Comparison of ENCODE assay signal across 19 mouse cellular contexts in genomic region chr9:42032419-42032818, GRCm38 (mm10).
DNase-seq lines count a peak whose midpoint lies in the region; ATAC-seq and TF ChIP-seq lines count a peak whose summit lies in the region.
"Had no signal": no experiment of that assay in that cellular context is flagged by ENCODE, and none has a peak within 500 bp of the region (broad histone marks: within the 10 kb centered on the region; RNA-seq: fewer than 3 reads in every experiment).

No protein-coding gene starts in this region.

- no peak overlapping the region for H3K4me3 ChIP-seq in liver, adult 2 months (ENCODE audit: insufficient read depth, low read depth, low read length)
- H3K4me3 ChIP-seq in liver, embryonic 12.5 days, result no peak overlapping the region
- H3K4me3 ChIP-seq in midbrain, embryonic 15.5 days, result no peak overlapping the region
- no peak overlapping the region for H3K4me3 ChIP-seq in heart, embryonic 10.5 days
- H3K4me3 ChIP-seq: forebrain, embryonic 13.5 days; limb, embryonic 13.5 days; neural tube, embryonic 13.5 days had no signal

- no peak for TF ChIP-seq POLR2A in liver, adult 2 months (IDR thresholded peaks at IDR 0.05; ENCODE audit: extremely low read depth, insufficient read depth, low read length)

- H3K4me1 ChIP-seq in liver, adult 2 months (ENCODE audit: control insufficient read depth, insufficient read depth, low read length), result peaks cover 4% of the 10 kb centered on the region
- no peaks in the 10 kb centered on the region for H3K4me1 ChIP-seq in liver, embryonic 12.5 days
- 0 out of 2 replicates have a peak, but pooled peaks cover 10% of the 10 kb centered on the region for H3K4me1 ChIP-seq in midbrain, embryonic 15.5 days
- no peaks in the 10 kb centered on the region; the same call in 1 of the 2 replicates for H3K4me1 ChIP-seq in heart, embryonic 10.5 days
- H3K4me1 ChIP-seq: forebrain, embryonic 13.5 days had no signal

- no peak overlapping the region for H3K27ac ChIP-seq in liver, adult 2 months (replicated peaks; ENCODE audit: insufficient read depth, low read depth, low read length)
- H3K27ac ChIP-seq in liver, embryonic 12.5 days, result no peak overlapping the region
- H3K27ac ChIP-seq in midbrain, embryonic 15.5 days, result no peak overlapping the region
- no peak overlapping the region for H3K27ac ChIP-seq in heart, embryonic 10.5 days
- H3K27ac ChIP-seq: forebrain, embryonic 13.5 days; hindbrain, embryonic 14.5 days; limb, embryonic 13.5 days; neural tube, embryonic 13.5 days had no signal

- no peak for TF ChIP-seq CTCF in liver, adult 2 months (IDR thresholded peaks at IDR 0.05; ENCODE audit: low read depth, low read length)

- H3K36me3 ChIP-seq in liver, adult 2 months (ENCODE audit: control insufficient read depth, insufficient read depth, low read length), result no peaks in the 10 kb centered on the region
- no peaks in the 10 kb centered on the region for H3K36me3 ChIP-seq in liver, embryonic 12.5 days
- no peaks in the 10 kb centered on the region for H3K36me3 ChIP-seq in midbrain, embryonic 15.5 days (replicated peaks)
- H3K36me3 ChIP-seq in heart, embryonic 10.5 days, result peaks cover 14% of the 10 kb centered on the region; the same call in 1 of the 2 replicates

- H3K9ac ChIP-seq in liver, adult 2 months (ENCODE audit: low read depth, low read length), result no peak overlapping the region
- H3K9ac ChIP-seq in liver, embryonic 12.5 days, result no peak overlapping the region
- no peak overlapping the region for H3K9ac ChIP-seq in midbrain, embryonic 15.5 days
- H3K9ac ChIP-seq: forebrain, embryonic 13.5 days; hindbrain, embryonic 14.5 days; limb, embryonic 13.5 days; liver, postnatal 0 days; neural tube, embryonic 13.5 days had no signal

- DNase-seq in liver, adult 2 months (ENCODE audit: extremely low read depth, low read depth, low spot score), result peak; percentile 5
- DNase-seq in thymus, postnatal 10 days (ENCODE audit: low spot score in 2 of 2), result peak; percentile 37 to 39
- no peak for DNase-seq in heart, embryonic 10.5 days (ENCODE audit: low spot score)
- DNase-seq in left cerebral cortex, adult 8-10 months (ENCODE audit: low spot score in 2 of 2), result no peak
- DNase-seq in cerebellum, adult 9-11 months, result no peak
- DNase-seq: cerebellum, adult 11 months; heart, adult 18-20 months; kidney, adult 8-10 months; liver, postnatal 0 days; lung, postnatal 4 days; right cerebral cortex, adult 18-20 months; spleen, adult 18-20 months had no signal

- H3K79me2 ChIP-seq in liver, adult 2 months (ENCODE audit: control insufficient read depth, insufficient read depth, low read length), result no peaks in the 10 kb centered on the region

- no peak for ATAC-seq in liver, embryonic 12.5 days
- peak; percentile 91 for ATAC-seq in CD4-positive, CD25-positive, alpha-beta regulatory T cell, adult 4 months
- ATAC-seq in midbrain, embryonic 15.5 days (replicated peaks), result peak; percentile 24; the same call in 1 of the 2 replicates
- ATAC-seq: forebrain, embryonic 13.5 days; liver, postnatal 0 days had no signal

- H3K4me2 ChIP-seq in liver, embryonic 12.5 days, result no peak overlapping the region
- H3K4me2 ChIP-seq in midbrain, embryonic 15.5 days, result no peak overlapping the region
- H3K4me2 ChIP-seq: forebrain, embryonic 13.5 days; hindbrain, embryonic 14.5 days; limb, embryonic 13.5 days; neural tube, embryonic 13.5 days had no signal

- H3K9me3 ChIP-seq in liver, embryonic 12.5 days (replicated peaks), result no peaks in the 10 kb centered on the region
- no peaks in the 10 kb centered on the region for H3K9me3 ChIP-seq in midbrain, embryonic 15.5 days
- no peaks in the 10 kb centered on the region for H3K9me3 ChIP-seq in heart, embryonic 10.5 days
- H3K9me3 ChIP-seq: forebrain, embryonic 13.5 days; limb, embryonic 13.5 days; neural tube, embryonic 13.5 days had no signal

- no peaks in the 10 kb centered on the region for H3K27me3 ChIP-seq in liver, adult 2 months (ENCODE audit: control insufficient read depth, insufficient read depth, low read length)
- H3K27me3 ChIP-seq in liver, embryonic 12.5 days (replicated peaks), result no peaks in the 10 kb centered on the region
- H3K27me3 ChIP-seq in midbrain, embryonic 15.5 days (replicated peaks), result no peaks in the 10 kb centered on the region
- H3K27me3 ChIP-seq in heart, embryonic 10.5 days (ENCODE audit: insufficient read depth, poor library complexity, severe bottlenecking), result no peaks in the 10 kb centered on the region
- H3K27me3 ChIP-seq: limb, embryonic 13.5 days; neural tube, embryonic 13.5 days had no signal

- WGBS in liver, adult 2 months, result 57% methylated on average over 9 of the region's 9 CpGs
- WGBS in liver, embryonic 12.5 days (ENCODE audit: insufficient replicate concordance), result 30% methylated on average over 9 of the region's 9 CpGs
- WGBS in midbrain, embryonic 15.5 days, result 57% methylated on average over 9 of the region's 9 CpGs
- WGBS in heart, embryonic 10.5 days, result 59% methylated on average over 9 of the region's 9 CpGs

Comparison
In these comparisons a context has a peak if more than half of its experiments do, and no peak if none do; other contexts are left out.
1. DNase-seq: peak in liver, adult 2 months (single experiment) and thymus, postnatal 10 days (2 of 2); none in heart, embryonic 10.5 days (single experiment), left cerebral cortex, adult 8-10 months (0 of 2) and cerebellum, adult 9-11 months (single experiment).